Mouse (Mus musculus) hindbrain, postnatal 0 days (tissue): Measurements from ENCODE around the gene Tmem189. TPM values are rescaled to one million over a fixed set of nuclear protein-coding genes. Genes with fewer than 3 reads are reported as not detected.
A peak's percentile ranks its signal among the peaks of the same experiment; 100 is the strongest.

Experiments used
- ATAC-seq: fragments of 200-750 bp; cut with Nextera tagmentation; 2 replicates; pipeline ENCODE4 v1.8.0; 2017; ENCODE audit warnings: mild to moderate bottlenecking, moderate TSS enrichment, moderate library complexity
- DNase-seq: peaks from one replicate; pipeline ENCODE4 v3.0.0-alpha.2; 2015; ENCODE audit warnings: low spot score
- H3K27ac ChIP-seq: fragments of 300-500 bp; sonication (generic); 2 replicates; pipeline ENCODE4 v1.5.1; 2014; ENCODE audit warnings: mild to moderate bottlenecking
- H3K27me3 ChIP-seq: fragments of 300-500 bp; sonication (generic); 2 replicates; pipeline ENCODE4 v1.6.1; 2014; ENCODE audit warnings: low read length, mixed read lengths; ENCODE audit not compliant: insufficient read depth
- H3K36me3 ChIP-seq: fragments of 300-500 bp; sonication (generic); 2 replicates; pipeline ENCODE4 v1.6.1; 2014; ENCODE audit warnings: low read length, mixed read lengths; ENCODE audit not compliant: insufficient read depth
- H3K4me1 ChIP-seq: fragments of 300-500 bp; sonication (generic); 2 replicates; pipeline ENCODE4 v1.6.1; 2014; ENCODE audit warnings: antibody characterized with exemption, low read length, mixed read lengths; ENCODE audit not compliant: insufficient read depth
- H3K4me2 ChIP-seq: fragments of 300-500 bp; sonication (generic); 2 replicates; pipeline ENCODE4 v1.6.1; 2014; ENCODE audit warnings: low read depth, mild to moderate bottlenecking, low read length, moderate library complexity, mixed read lengths
- H3K4me3 ChIP-seq: fragments of 300-500 bp; sonication (generic); 2 replicates; pipeline ENCODE4 v1.5.1; 2014; ENCODE audit warnings: low read length
- H3K9ac ChIP-seq: fragments of 300-500 bp; sonication (generic); replicated peaks from 2 replicates; pipeline ENCODE4 v1.6.1; 2014; ENCODE audit warnings: mild to moderate bottlenecking, low read length, moderate library complexity, mixed read lengths
- H3K9me3 ChIP-seq: fragments of 300-500 bp; sonication (generic); 2 replicates; pipeline ENCODE4 v1.6.1; 2016; ENCODE audit warnings: low read length, mixed read lengths
- CTCF ChIP-seq: IDR thresholded peaks from 2 replicates; pipeline ENCODE4 v1.5.1; 2016; ENCODE audit warnings: antibody characterized with exemption, control low read depth, low read depth
- WGBS: fragments of 180-500 bp; shearing (Covaris S2); extraction: QIAGEN DNeasy Blood & Tissue Kit; methylation state at CpG from one replicate; pipeline ENCODE4 v1.1.7; 2014; 5-methylcytosine and 5-hydroxymethylcytosine counted together
- polyA plus RNA-seq: library from polyadenylated mRNA; unstranded; fragments of >200 nt; fragmentation: Nextera tagmentation; extraction: Ambion mirVana; gene quantifications from 2 replicates; pipeline ENCODE4 v1.2.1, GENCODE M21; 2015
- total RNA-seq: library from RNA; depleted of rRNA; stranded (reverse); fragments of >200 nt; gene quantifications from 2 replicates; pipeline ENCODE4 v1.2.3, GENCODE M21; 2014

The Tmem189 gene
- total and polyA plus RNA-seq, 2 experiments from 2014 or later = 41.4 to 79.9 TPM

DNA sequence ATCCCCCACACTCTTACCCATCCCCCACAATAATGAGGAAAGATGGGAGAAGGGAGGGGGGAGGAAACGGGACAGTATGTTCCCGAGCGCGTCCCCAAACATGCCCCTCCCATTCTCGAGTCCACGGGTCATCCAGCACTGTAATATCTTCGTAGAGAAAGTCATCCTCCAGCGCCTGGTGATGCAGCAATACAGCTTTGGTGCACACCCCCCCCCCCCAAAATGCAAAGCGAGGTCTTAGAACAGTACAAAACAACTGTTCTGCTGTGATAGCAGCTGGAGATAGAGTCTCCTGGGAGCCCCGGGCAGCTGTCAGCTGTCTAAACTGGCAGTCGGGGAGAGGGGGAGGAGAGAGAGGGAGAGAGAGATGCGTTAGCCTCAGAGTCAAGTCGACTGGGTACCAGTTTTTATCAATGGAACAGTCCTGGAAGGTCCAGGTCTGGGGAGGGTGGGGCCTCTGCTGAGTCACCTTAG is 17.4 kb downstream of the Tmem189 start:
- DNase-seq (peak; percentile 49), ATAC-seq (peak; percentile 47)
- 28% methylated on average over 13 of the region's 13 CpGs for WGBS
- no peak overlapping the region for H3K9ac ChIP-seq
- H3K4me2 ChIP-seq = 0 out of 2 replicates have a peak overlapping the region, but pooled peaks have one; percentile 21
- TF ChIP-seq CTCF = no peak
- no peak overlapping the region for H3K27ac ChIP-seq
- H3K4me3 ChIP-seq = no peak overlapping the region
- 0 out of 2 replicates have a peak, but pooled peaks cover 3% of the 10 kb centered on the region for H3K4me1 ChIP-seq
- no peaks in the 10 kb centered on the region for H3K9me3 ChIP-seq
- no peaks in the 10 kb centered on the region for H3K36me3 ChIP-seq
- no peaks in the 10 kb centered on the region for H3K27me3 ChIP-seq

- H3K4me3 ChIP-seq = no peak overlapping the region
- 0 out of 2 replicates have a peak, but pooled peaks cover 3% of the 10 kb centered on the region for H3K4me1 ChIP-seq
- 82% methylated on average over 5 of the region's 5 CpGs for WGBS
- H3K4me2 ChIP-seq = no peak overlapping the region
- H3K9ac ChIP-seq = no peak overlapping the region
- no peak for DNase-seq
- no peak for ATAC-seq
- no peak overlapping the region for H3K27ac ChIP-seq
- no peaks in the 10 kb centered on the region for H3K36me3 ChIP-seq
- H3K9me3 ChIP-seq = no peaks in the 10 kb centered on the region
- H3K27me3 ChIP-seq = no peaks in the 10 kb centered on the region
- TF ChIP-seq CTCF = no peak
These were observed 18.5 kb downstream of the Tmem189 start for GRCm38 (mm10) chr2:167671101-167671633.

DNA sequence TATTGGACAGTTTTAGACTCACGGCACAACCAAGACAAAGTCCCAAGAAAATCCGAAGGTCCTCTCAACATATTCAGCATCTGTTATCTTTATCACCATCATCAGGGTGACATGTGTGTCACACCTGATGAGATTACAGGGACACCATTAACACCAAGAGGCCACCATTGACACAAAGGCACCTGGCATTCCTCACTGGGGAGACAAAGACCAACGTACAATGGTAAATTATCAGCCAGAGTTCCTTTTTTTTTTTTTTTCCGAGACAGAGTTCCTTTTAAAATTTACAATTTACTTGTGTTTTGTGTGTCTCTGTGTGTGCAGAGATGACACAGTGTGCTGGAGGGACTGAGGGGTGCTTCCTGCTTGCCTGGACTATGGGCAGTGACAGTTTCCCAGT is 20.2 kb downstream of the Tmem189 start:
- Histone ChIP-seq H3K4me1 (0 out of 2 replicates have a peak, but pooled peaks cover 3% of the 10 kb centered on the region), H3K4me2 (no peak overlapping the region), H3K36me3 (no peaks in the 10 kb centered on the region), H3K27ac (no peak overlapping the region), H3K9ac (no peak overlapping the region), H3K4me3 (no peak overlapping the region), H3K27me3 (no peaks in the 10 kb centered on the region), H3K9me3 (no peaks in the 10 kb centered on the region)
- 77% methylated on average over 4 of the region's 4 CpGs for WGBS
- no peak for DNase-seq
- TF ChIP-seq CTCF = no peak
- ATAC-seq = no peak

DNA sequence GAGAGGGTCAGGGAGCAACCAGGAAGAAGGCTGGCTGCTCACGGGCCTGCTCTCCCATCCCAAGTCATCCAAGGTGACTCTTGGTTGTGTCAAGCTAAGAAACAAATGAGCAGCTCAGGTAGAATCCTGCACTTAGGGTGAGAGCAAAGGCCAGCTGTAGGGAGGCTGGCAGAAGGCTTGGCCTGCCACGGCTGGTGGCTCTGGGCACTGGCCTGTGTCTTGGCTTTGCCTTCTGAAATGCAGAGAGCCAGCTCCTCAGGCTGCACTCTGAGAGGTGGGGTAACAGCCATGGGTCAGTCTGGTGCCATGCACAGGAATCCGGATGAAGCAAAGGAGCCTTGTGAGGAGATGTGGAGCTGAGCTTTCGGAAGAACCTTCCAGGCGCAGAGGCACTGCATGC is 21.2 kb downstream of the Tmem189 start:
- no peak for ATAC-seq
- H3K9ac ChIP-seq = no peak overlapping the region
- H3K4me3 ChIP-seq = no peak overlapping the region
- H3K4me2 ChIP-seq = no peak overlapping the region
- no peak for TF ChIP-seq CTCF
- no peaks in the 10 kb centered on the region for H3K9me3 ChIP-seq
- no peaks in the 10 kb centered on the region for H3K36me3 ChIP-seq
- DNase-seq = no peak
- H3K27ac ChIP-seq = no peak overlapping the region
- WGBS = 90% methylated on average over 5 of the region's 5 CpGs
- H3K4me1 ChIP-seq = 0 out of 2 replicates have a peak, but pooled peaks cover 3% of the 10 kb centered on the region
- no peaks in the 10 kb centered on the region for H3K27me3 ChIP-seq

DNA sequence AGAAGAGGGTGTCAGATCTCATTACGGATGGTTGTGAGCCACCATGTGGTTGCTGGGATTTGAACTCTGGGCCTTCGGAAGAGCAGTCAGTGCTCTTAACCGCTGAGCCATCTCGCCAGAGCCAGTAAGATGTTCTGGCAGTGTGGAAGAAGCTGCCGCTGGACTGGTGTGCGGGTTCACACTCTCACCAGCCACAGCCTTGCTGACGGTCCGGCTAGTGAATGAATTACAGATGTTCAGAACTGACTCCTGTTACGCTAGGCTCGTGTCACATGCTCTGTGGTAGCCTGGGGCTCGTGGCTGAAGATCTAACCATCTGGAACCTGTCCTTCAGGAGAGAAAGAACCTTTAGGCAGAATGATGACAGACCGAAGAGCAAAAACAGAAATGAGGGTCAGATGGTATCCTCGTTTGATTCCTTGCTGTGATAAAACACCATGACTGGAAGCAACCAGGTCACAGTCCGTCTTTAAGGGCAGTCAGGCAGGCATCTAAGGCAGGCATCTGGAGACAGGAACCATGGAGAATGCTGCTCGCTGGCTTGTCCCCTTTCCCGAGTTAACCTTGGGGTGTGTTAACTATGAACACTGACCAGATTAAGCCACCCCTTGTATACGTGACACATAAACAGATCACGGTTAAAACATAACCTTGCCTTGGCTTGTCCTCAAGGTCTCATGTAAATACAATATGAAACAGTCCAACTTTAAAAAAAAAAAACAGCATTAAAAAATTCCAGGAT is 23.5 kb downstream of the Tmem189 start:
- H3K4me3 ChIP-seq = no peak overlapping the region
- no peak for ATAC-seq
- H3K9me3 ChIP-seq = no peaks in the 10 kb centered on the region
- H3K36me3 ChIP-seq = no peaks in the 10 kb centered on the region
- TF ChIP-seq CTCF = no peak
- H3K9ac ChIP-seq = no peak overlapping the region
- H3K27me3 ChIP-seq = no peaks in the 10 kb centered on the region
- peaks cover 6% of the 10 kb centered on the region; the same call in 1 of the 2 replicates for H3K4me1 ChIP-seq
- no peak overlapping the region for H3K27ac ChIP-seq
- no peak for DNase-seq
- H3K4me2 ChIP-seq = no peak overlapping the region
- WGBS = 83% methylated on average over 18 of the region's 18 CpGs

GRCm38 (mm10) chr2:167662713-167663112 is 26.9 kb downstream of the Tmem189 start:
- DNase-seq = no peak
- Histone ChIP-seq H3K4me3 (no peak overlapping the region), H3K9ac (no peak overlapping the region), H3K4me2 (no peak overlapping the region), H3K36me3 (no peaks in the 10 kb centered on the region), H3K27ac (no peak overlapping the region), H3K9me3 (no peaks in the 10 kb centered on the region), H3K27me3 (no peaks in the 10 kb centered on the region), H3K4me1 (peaks cover 18% of the 10 kb centered on the region; the same call in 1 of the 2 replicates)
- ATAC-seq = no peak
- TF ChIP-seq CTCF = no peak
- WGBS = 55% methylated on average over 6 of the region's 6 CpGs
